Mouse (Mus musculus) ES-E14 (cell line): ENCODE results near the gene 1700034J05Rik.

Experiments
- CHD2 ChIP-seq: IDR thresholded peaks from 2 replicates; pipeline ENCODE4 v1.6.1; 2014; ENCODE audit warnings: mild to moderate bottlenecking, low read depth, low read length, inconsistent platforms
- HCFC1 ChIP-seq: IDR thresholded peaks from 2 replicates; pipeline ENCODE4 v1.6.1; 2012; ENCODE audit warnings: low read length, inconsistent platforms, borderline replicate concordance; ENCODE audit not compliant: insufficient read depth
- MAFK ChIP-seq: IDR thresholded peaks from 2 replicates; pipeline ENCODE4 v1.6.1; 2014; ENCODE audit warnings: mild to moderate bottlenecking, low read depth, low read length, inconsistent platforms; ENCODE audit not compliant: insufficient read depth
- ZC3H11A ChIP-seq: IDR thresholded peaks from 2 replicates; pipeline ENCODE4 v1.6.1; 2012; ENCODE audit warnings: low read depth, mild to moderate bottlenecking, inconsistent platforms, low read length, borderline replicate concordance

DNA sequence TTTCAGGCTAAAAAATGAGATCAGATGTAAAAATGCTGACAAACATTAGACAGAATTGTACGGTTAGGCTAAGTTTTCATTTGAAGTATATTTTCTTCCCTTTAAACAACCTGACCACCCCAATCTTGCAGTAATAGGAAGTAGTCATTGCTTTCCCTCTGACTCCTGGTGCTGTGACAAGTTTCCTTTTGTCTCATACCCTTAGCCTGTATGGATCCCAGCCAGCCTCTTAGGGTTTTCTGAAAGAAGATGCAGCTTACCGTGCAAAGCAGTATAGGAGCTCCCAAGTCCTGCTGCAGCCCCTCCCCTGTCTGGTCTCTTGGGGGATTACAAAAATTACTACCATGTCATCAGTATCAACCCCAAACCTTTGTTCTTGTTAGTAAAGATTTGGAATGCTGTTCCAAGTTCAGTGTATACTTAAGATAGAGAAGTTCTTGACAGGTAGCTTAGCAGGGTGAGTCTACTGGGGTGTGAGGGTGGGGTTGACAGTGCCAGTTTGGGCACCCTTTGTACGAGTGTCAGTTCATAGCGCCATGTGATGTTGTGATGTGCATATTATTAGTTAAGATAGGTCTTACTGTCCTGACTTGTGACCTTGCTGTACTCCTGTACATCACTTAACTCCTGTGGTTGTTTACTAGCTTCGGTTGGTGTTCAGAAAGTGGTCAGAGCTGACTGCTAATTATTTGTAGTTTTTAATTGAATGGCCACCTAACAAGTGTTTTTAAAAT, 47.0 kb downstream of the 1700034J05Rik start:
- TF ChIP-seq MAFK: no peak
- TF ChIP-seq ZC3H11A: no peak
- TF ChIP-seq CHD2: no peak
- TF ChIP-seq HCFC1: no peak
